Mouse (Mus musculus): ENCODE data around the gene 9530003J23Rik.
"Not testable (repeated sequence)": the region's sequence is repeated elsewhere in the genome, so short reads cannot be mapped to it uniquely, and the experiment has no call there.

The 9530003J23Rik gene

GRCm38 (mm10) chr10:117238603-117239002, at the start of gene 9530003J23Rik:
TSS of gene 9530003J23Rik (minus strand) at chr10:117238703.
- no peak for DNase-seq

GRCm38 (mm10) chr10:117287226-117287850, 48.8 kb upstream of the 9530003J23Rik start:
- DNase-seq = no peak

GRCm38 (mm10) chr10:117286366-117286970, 48.0 kb upstream of the 9530003J23Rik start:
- no peak for DNase-seq

GRCm38 (mm10) chr10:117285584-117285983, 47.1 kb upstream of the 9530003J23Rik start:
- DNase-seq = not testable (repeated sequence)

GRCm38 (mm10) chr10:117284578-117285520, 46.3 kb upstream of the 9530003J23Rik start:
- no peak for DNase-seq

GRCm38 (mm10) chr10:117283871-117284577, 45.5 kb upstream of the 9530003J23Rik start:
- DNase-seq = no peak

GRCm38 (mm10) chr10:117283196-117283595, 44.7 kb upstream of the 9530003J23Rik start:
- not testable (repeated sequence) for DNase-seq

- no peak for DNase-seq
Observed at GRCm38 (mm10) chr10:117282551-117282950, 44.0 kb upstream of the 9530003J23Rik start.

GRCm38 (mm10) chr10:117282049-117282448, 43.5 kb upstream of the 9530003J23Rik start, which contains the start of gene Lyz2:
TSS of gene Lyz2 (minus strand) at chr10:117282321.
- DNase-seq = no peak

GRCm38 (mm10) chr10:117281381-117281920, 42.9 kb upstream of the 9530003J23Rik start:
- DNase-seq = no peak

- no peak for DNase-seq
Observed at GRCm38 (mm10) chr10:117280000-117280399, 41.5 kb upstream of the 9530003J23Rik start.

- DNase-seq = not testable (repeated sequence)
Observed at GRCm38 (mm10) chr10:117278510-117278909, 40.0 kb upstream of the 9530003J23Rik start.

GRCm38 (mm10) chr10:117277779-117278178, 39.3 kb upstream of the 9530003J23Rik start:
- DNase-seq = not testable (repeated sequence)

- no peak for DNase-seq
Observed at GRCm38 (mm10) chr10:117275681-117276369, 37.3 kb upstream of the 9530003J23Rik start.

GRCm38 (mm10) chr10:117274645-117275044, 36.1 kb upstream of the 9530003J23Rik start:
- DNase-seq = not testable (repeated sequence)

- no peak for DNase-seq
Observed at GRCm38 (mm10) chr10:117272023-117272422, 33.5 kb upstream of the 9530003J23Rik start.

- no peak for DNase-seq
Observed at GRCm38 (mm10) chr10:117259870-117260269, 21.4 kb upstream of the 9530003J23Rik start.

GRCm38 (mm10) chr10:117235866-117236265, 2.6 kb downstream of the 9530003J23Rik start:
- no peak for DNase-seq

- DNase-seq = no peak
Observed at GRCm38 (mm10) chr10:117234825-117235224, 3.7 kb downstream of the 9530003J23Rik start.

GRCm38 (mm10) chr10:117229826-117230225, 8.7 kb downstream of the 9530003J23Rik start:
- peak; percentile 19 to 21 for DNase-seq

- no peak for DNase-seq
Observed at GRCm38 (mm10) chr10:117226002-117226401, 12.5 kb downstream of the 9530003J23Rik start.

All from cerebellum, postnatal 25 days (tissue).